Mouse (Mus musculus) ES-E14 (cell line): ENCODE measurements around the gene Platr17. TPM values are rescaled to one million over a fixed set of nuclear protein-coding genes. Genes with fewer than 3 reads are reported as not detected.

ENCODE experiments used
- DNase-seq: peaks from one replicate; pipeline ENCODE4 v3.0.0-alpha.2; 2013; ENCODE audit warnings: low read depth, low spot score
- H3K27ac ChIP-seq: 2 replicates; pipeline ENCODE4 v1.5.1; 2012; ENCODE audit warnings: low read depth, mild to moderate bottlenecking, low read length, moderate library complexity, mixed read lengths; ENCODE audit not compliant: poor library complexity, insufficient read depth, severe bottlenecking
- H3K36me3 ChIP-seq: 2 replicates; pipeline ENCODE4 v1.6.1; 2012; ENCODE audit warnings: mild to moderate bottlenecking, low read length, moderate library complexity, mixed read lengths; ENCODE audit not compliant: control insufficient read depth, poor library complexity, insufficient read depth, severe bottlenecking
- H3K4me1 ChIP-seq, 2 experiments: fragments of 150-350 bp in 1 of 2; sonication (generic) in 1 of 2; 2 replicates each; pipeline ENCODE4 v1.6.1; 2012; ENCODE audit warnings: low read length in 2 of 2, mild to moderate bottlenecking in 1 of 2, mixed read lengths in 1 of 2; ENCODE audit not compliant: control insufficient read depth in 2 of 2, insufficient read depth in 2 of 2, poor library complexity in 1 of 2
- H3K4me3 ChIP-seq, 2 experiments: fragments of 150-350 bp in 1 of 2; sonication (generic) in 1 of 2; 2 replicates each; pipeline ENCODE4 v1.5.1; 2012; ENCODE audit warnings: low read length in 2 of 2, low read depth in 1 of 2, mild to moderate bottlenecking in 1 of 2, mixed read lengths in 1 of 2; ENCODE audit not compliant: insufficient read depth in 1 of 2, poor library complexity in 1 of 2, severe bottlenecking in 1 of 2
- H3K9ac ChIP-seq: 2 replicates; pipeline ENCODE4 v1.6.1; 2012; ENCODE audit warnings: low read depth, mild to moderate bottlenecking, low read length, mixed read lengths; ENCODE audit not compliant: poor library complexity, insufficient read depth, severe bottlenecking
- H3K9me3 ChIP-seq: fragments of 150-350 bp; sonication (generic); 2 replicates; pipeline ENCODE4 v1.6.1; 2012; ENCODE audit warnings: low read depth, mild to moderate bottlenecking, low read length; ENCODE audit not compliant: control insufficient read depth, insufficient read depth
- CHD2 ChIP-seq: IDR thresholded peaks from 2 replicates; pipeline ENCODE4 v1.6.1; 2014; ENCODE audit warnings: mild to moderate bottlenecking, low read depth, low read length, inconsistent platforms
- HCFC1 ChIP-seq: IDR thresholded peaks from 2 replicates; pipeline ENCODE4 v1.6.1; 2012; ENCODE audit warnings: low read length, inconsistent platforms, borderline replicate concordance; ENCODE audit not compliant: insufficient read depth
- MAFK ChIP-seq: IDR thresholded peaks from 2 replicates; pipeline ENCODE4 v1.6.1; 2014; ENCODE audit warnings: mild to moderate bottlenecking, low read depth, low read length, inconsistent platforms; ENCODE audit not compliant: insufficient read depth
- ZC3H11A ChIP-seq: IDR thresholded peaks from 2 replicates; pipeline ENCODE4 v1.6.1; 2012; ENCODE audit warnings: low read depth, mild to moderate bottlenecking, inconsistent platforms, low read length, borderline replicate concordance
- ZNF384 ChIP-seq: IDR thresholded peaks from 2 replicates; pipeline ENCODE4 v1.6.1; 2012; ENCODE audit warnings: low read depth, low read length, inconsistent platforms
- in situ Hi-C, 2 experiments: fragments of 600-800 bp; cut with MboI; formaldehyde crosslinking; loops; one replicate each; pipeline ENCODE4 v1.15.1; 2025; ENCODE audit warnings: low sequenced_read_pairs in 2 of 2, inconsistent platforms in 1 of 2; ENCODE audit not compliant: unreplicated experiment in 2 of 2
- total RNA-seq: library from RNA; depleted of rRNA; stranded (reverse); fragments of 300-350 nt; gene quantifications from 2 replicates; pipeline ENCODE4 v1.2.3, GENCODE M21; 2012

The Platr17 gene
- total RNA-seq, 1 experiment: 46.0 TPM

DNA sequence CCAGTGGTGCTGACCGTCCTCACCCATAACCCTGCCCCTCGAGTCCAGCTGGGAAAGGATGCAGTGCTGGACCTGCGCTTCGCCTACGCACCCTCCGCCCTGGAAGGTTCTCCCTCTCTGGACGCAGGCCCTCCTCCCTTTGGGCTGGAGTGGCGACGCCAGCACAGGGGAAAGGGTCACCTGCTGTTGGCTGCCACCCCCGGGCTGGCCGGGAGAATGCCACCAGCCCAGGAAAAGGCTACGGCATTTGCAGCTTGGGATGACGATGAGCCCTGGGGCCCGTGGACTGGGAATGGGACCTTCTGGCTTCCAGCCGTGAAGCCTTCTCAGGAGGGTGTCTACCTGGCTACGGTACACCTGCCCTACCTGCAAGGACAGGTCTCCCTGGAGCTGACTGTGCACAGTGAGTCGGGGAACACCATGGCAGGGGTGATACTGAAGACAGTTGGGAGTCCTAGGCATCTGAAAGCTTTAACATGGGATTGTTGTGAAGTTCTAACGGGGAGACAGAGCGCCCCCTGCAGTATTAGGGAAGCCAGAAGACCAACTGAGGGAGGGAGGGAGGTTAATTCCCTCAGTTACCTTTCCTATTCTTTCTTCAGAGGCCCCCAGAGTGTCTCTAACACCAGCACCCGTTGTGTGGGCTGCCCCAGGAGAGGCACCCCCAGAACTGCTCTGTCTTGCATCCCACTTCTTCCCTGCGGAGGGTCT is 20.6 kb downstream of the Platr17 start:
- TF ChIP-seq ZNF384: no peak
- no peak for TF ChIP-seq CHD2
- no peak for TF ChIP-seq HCFC1
- no peak for TF ChIP-seq ZC3H11A
- TF ChIP-seq MAFK: no peak
- in situ Hi-C loops: no loop called here
- Histone ChIP-seq H3K4me1 (peaks cover 0 to 13% of the 10 kb centered on the region in 2 experiments; a peak in 1 of 4 replicates), H3K9ac (no peak overlapping the region; the same call in 1 of the 2 replicates), H3K4me3 (peak overlapping the region in 1 of 2 experiments; percentile 28; a peak in 2 of 4 replicates), H3K27ac (no peak overlapping the region), H3K9me3 (no peaks in the 10 kb centered on the region), H3K36me3 (peaks cover 9% of the 10 kb centered on the region; the same call in 1 of the 2 replicates)
- no peak for DNase-seq

- Histone ChIP-seq H3K4me3 (peak overlapping the region in 1 of 2 experiments; percentile 12; a peak in 1 of 4 replicates), H3K4me1 (peaks cover 0 to 14% of the 10 kb centered on the region in 2 experiments; a peak in 1 of 4 replicates), H3K27ac (no peak overlapping the region), H3K9ac (0 out of 2 replicates have a peak overlapping the region, but pooled peaks have one; percentile 33), H3K36me3 (peaks cover 9% of the 10 kb centered on the region; the same call in 1 of the 2 replicates), H3K9me3 (no peaks in the 10 kb centered on the region)
- no peak for TF ChIP-seq MAFK
- TF ChIP-seq HCFC1: no peak
- TF ChIP-seq CHD2: no peak
- 0 out of 2 replicates have a peak, but pooled peaks have one; percentile 16 for TF ChIP-seq ZNF384
- TF ChIP-seq ZC3H11A: peak; percentile 51
- in situ Hi-C loops: no loop called here
- DNase-seq: no peak
These were observed 21.4 kb downstream of the Platr17 start for GRCm38 (mm10) chr17:33926207-33926932.

GRCm38 (mm10) chr17:33928251-33928947 is 23.5 kb downstream of the Platr17 start:
- peak overlapping the region; percentile 74 to 75 for H3K4me3 ChIP-seq
- no peak overlapping the region for H3K27ac ChIP-seq
- in situ Hi-C loops: no loop called here
- peaks cover 0 to 20% of the 10 kb centered on the region in 2 experiments; a peak in 1 of 4 replicates for H3K4me1 ChIP-seq
- TF ChIP-seq CHD2 (no peak), MAFK (no peak), ZNF384 (no peak), ZC3H11A (no peak), HCFC1 (no peak)
- no peaks in the 10 kb centered on the region for H3K9me3 ChIP-seq
- peaks cover 14% of the 10 kb centered on the region; the same call in 1 of the 2 replicates for H3K36me3 ChIP-seq
- DNase-seq: no peak
- peak overlapping the region; percentile 86; the same call in 1 of the 2 replicates for H3K9ac ChIP-seq

DNA sequence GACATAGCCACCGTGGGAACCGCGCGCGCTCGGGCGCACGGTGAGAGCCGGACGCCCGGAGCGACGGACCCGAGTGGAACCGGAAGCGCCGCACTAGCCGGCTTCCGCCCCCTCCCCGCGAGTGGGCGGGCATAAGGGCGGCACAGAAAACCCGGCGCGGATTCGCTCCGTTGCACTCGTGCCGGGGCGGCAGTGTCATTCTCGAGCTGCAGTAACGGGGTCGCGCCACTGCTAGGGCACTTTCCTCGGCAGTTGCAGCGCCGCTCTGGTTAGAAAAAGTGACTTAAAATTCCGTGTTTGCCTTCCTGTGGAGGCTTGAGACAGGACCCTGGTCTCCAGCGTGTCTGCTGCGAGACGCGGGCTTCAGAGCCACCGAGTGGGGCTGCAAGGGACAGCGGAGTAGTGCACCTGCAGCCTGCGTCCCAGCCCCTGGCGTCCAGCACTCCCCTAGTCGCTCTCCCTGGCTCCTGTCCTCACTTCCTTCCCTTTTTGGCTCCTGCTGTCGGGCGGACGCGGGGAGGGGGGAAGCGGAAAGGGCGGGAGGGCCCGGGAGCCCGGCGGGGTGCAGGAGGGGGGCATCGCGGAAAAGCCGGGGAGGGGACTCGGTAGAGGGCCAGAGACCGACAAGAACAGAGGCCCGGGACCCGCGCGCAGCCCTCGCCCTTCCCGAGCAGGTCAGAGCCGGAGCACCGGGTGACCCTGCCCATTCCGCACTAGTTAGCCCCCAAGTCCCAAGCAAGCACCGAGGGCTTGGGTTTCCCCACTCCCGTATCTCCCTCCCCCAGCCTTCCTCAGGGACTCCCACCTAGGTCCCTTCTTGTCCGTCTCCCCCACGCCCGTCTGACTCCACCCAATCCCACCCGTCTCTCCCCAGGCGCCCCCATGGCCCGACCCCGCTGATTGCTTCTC is 24.7 kb downstream of the Platr17 start, which contains the start of gene Rgl2:
TSS of gene Rgl2 (plus strand) at position 173 of the 909 bp plus-strand sequence.
- H3K27ac ChIP-seq: peak within 1 kb of the TSS; percentile 48
- H3K4me1 ChIP-seq: peaks cover 0 to 26% of the 10 kb centered on the region in 2 experiments; a peak in 1 of 4 replicates
- peaks cover 20% of the 10 kb centered on the region; the same call in 1 of the 2 replicates for H3K36me3 ChIP-seq
- H3K4me3 ChIP-seq: peak within 1 kb of the TSS; percentile 74 to 75
- H3K9ac ChIP-seq: peak within 1 kb of the TSS; percentile 86
- TF ChIP-seq MAFK (no peak), ZNF384 (no peak), ZC3H11A (no peak), HCFC1 (peak; percentile 86; the same call in 1 of the 2 replicates), CHD2 (no peak)
- DNase-seq: peak; percentile 81
- H3K9me3 ChIP-seq: no peaks in the 10 kb centered on the region
- in situ Hi-C loops: no loop called here
